Mouse (Mus musculus) hindbrain, embryonic 14.5 days (tissue): Measurements from ENCODE around the gene Add3. TPM values are rescaled to one million over a fixed set of nuclear protein-coding genes. Genes with fewer than 3 reads are reported as not detected.

Experiments
- ATAC-seq: fragments of 200-750 bp; cut with Nextera tagmentation; 2 replicates; pipeline ENCODE4 v1.8.0; 2017; ENCODE audit warnings: moderate number of reproducible peaks, mild to moderate bottlenecking, moderate TSS enrichment, moderate library complexity; ENCODE audit not compliant: low FRiP score
- DNase-seq: peaks from one replicate; pipeline ENCODE4 v3.0.0-alpha.2; 2015; ENCODE audit warnings: low spot score
- H3K27ac ChIP-seq: fragments of 300-500 bp; sonication (generic); 2 replicates; pipeline ENCODE4 v1.5.1; 2014; ENCODE audit warnings: mild to moderate bottlenecking, moderate library complexity
- H3K27me3 ChIP-seq: fragments of 300-500 bp; sonication (generic); 2 replicates; pipeline ENCODE4 v1.6.1; 2014; ENCODE audit warnings: mild to moderate bottlenecking, low read length, mixed read lengths; ENCODE audit not compliant: control insufficient read depth, insufficient read depth
- H3K36me3 ChIP-seq: fragments of 300-500 bp; sonication (generic); replicated peaks from 2 replicates; pipeline ENCODE4 v1.6.1; 2014; ENCODE audit not compliant: control insufficient read depth, insufficient read depth
- H3K4me1 ChIP-seq: fragments of 300-500 bp; sonication (generic); replicated peaks from 2 replicates; pipeline ENCODE4 v1.6.1; 2014; ENCODE audit warnings: antibody characterized with exemption, low read length, mixed read lengths; ENCODE audit not compliant: control insufficient read depth, insufficient read depth
- H3K4me2 ChIP-seq: fragments of 300-500 bp; sonication (generic); replicated peaks from 2 replicates; pipeline ENCODE4 v1.6.1; 2014; ENCODE audit warnings: mild to moderate bottlenecking, moderate library complexity
- H3K4me3 ChIP-seq: fragments of 300-500 bp; sonication (generic); replicated peaks from 2 replicates; pipeline ENCODE4 v1.5.1; 2014; ENCODE audit warnings: mild to moderate bottlenecking, low read length
- H3K9ac ChIP-seq: fragments of 300-500 bp; sonication (generic); 2 replicates; pipeline ENCODE4 v1.6.1; 2014
- H3K9me3 ChIP-seq: fragments of 300-500 bp; sonication (generic); 2 replicates; pipeline ENCODE4 v1.6.1; 2016; ENCODE audit warnings: low read length; ENCODE audit not compliant: control insufficient read depth
- WGBS: fragments of 180-500 bp; shearing (Covaris S2); extraction: QIAGEN DNeasy Blood & Tissue Kit; methylation state at CpG from one replicate; pipeline ENCODE4 v1.1.7; 2014; 5-methylcytosine and 5-hydroxymethylcytosine counted together
- polyA plus RNA-seq: library from polyadenylated mRNA; unstranded; fragments of >200 nt; fragmentation: Nextera tagmentation; extraction: Ambion mirVana; gene quantifications from 2 replicates; pipeline ENCODE4 v1.2.1, GENCODE M21; 2014

The Add3 gene
- polyA plus RNA-seq, 1 experiment from 2014 or later: 43.4 TPM

DNA sequence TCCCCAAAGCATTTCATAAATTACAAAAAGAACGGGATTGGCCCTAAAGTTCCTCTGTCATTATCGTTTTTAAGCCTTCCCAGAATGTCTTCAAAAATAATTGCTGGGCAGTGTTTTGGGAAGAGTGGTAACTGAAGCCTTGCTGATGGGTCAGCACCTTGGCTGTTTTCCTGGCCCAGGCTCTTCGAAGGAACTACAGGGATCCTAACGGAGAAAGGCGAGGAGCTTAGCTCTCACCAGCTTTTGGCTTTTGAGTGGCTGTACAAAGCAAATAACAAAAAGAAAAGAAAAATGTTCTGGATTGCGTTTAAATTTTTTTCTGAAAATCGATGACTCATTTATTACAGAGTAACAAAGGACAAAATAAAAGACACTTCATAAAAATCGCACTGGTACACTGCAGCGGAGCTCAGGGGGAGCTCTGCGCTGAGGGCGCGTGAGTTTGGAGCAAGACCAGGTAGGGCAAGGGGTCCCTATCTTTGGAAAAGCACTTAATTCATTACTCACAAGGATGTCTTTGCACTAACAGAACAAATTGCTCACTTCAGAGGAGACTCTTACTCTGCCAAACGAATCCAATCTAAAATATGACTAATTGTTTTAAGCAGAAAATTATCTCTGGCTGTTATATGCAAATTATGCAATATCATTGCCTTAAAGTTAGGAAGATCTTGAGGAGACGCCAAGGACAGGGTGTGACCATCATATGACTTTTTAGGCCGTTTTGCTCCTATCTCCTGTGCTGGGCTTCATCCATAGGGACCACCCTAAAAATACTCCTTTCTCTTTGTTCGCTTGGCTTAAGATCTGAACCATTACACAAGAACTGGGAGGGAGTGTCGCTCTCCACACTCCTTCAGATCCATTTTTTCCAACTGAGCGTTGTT, 32.6 kb upstream of the Add3 start:
- no peak overlapping the region for H3K4me2 ChIP-seq
- no peak overlapping the region for H3K27ac ChIP-seq
- ATAC-seq (no peak), DNase-seq (no peak)
- H3K9ac ChIP-seq: no peak overlapping the region
- H3K27me3 ChIP-seq: no peaks in the 10 kb centered on the region
- no peaks in the 10 kb centered on the region for H3K36me3 ChIP-seq
- 86% methylated on average over 18 of the region's 18 CpGs for WGBS
- no peak overlapping the region for H3K4me3 ChIP-seq
- no peaks in the 10 kb centered on the region for H3K9me3 ChIP-seq
- H3K4me1 ChIP-seq: no peaks in the 10 kb centered on the region

DNA sequence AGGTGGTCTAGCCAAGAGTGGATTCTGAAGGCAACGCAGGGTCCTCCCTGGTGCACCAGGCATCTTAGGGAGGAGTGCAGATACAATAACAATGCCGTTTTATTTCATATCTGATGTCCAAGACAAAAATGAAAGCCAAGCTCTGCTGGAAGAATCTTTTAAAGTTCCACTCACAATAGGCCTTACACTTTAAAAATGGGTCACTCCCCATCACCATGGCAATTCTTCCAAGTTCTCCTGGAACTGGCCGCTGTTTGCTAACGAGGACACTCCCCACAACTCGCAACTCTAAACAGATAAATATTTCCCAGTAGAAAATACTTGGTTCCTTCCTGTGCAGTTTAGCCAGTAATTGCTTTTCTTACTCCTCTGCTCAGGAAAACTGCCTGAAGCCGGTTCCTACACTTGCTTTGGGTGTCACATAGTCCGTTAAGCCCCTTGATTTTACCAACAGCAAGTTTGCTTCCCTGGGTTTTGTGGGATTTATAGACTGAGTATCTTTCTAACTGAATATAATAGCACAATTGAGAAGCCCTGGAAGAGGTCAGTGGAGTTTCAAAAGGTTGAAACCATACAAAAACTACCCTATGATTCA, 28.1 kb upstream of the Add3 start:
- no peaks in the 10 kb centered on the region for H3K9me3 ChIP-seq
- no peak overlapping the region for H3K4me3 ChIP-seq
- no peak overlapping the region for H3K9ac ChIP-seq
- H3K27ac ChIP-seq: no peak overlapping the region
- ATAC-seq: no peak
- WGBS: 66% methylated on average over 7 of the region's 7 CpGs
- no peaks in the 10 kb centered on the region for H3K4me1 ChIP-seq
- no peaks in the 10 kb centered on the region for H3K36me3 ChIP-seq
- H3K4me2 ChIP-seq: no peak overlapping the region
- no peak for DNase-seq
- H3K27me3 ChIP-seq: no peaks in the 10 kb centered on the region

DNA sequence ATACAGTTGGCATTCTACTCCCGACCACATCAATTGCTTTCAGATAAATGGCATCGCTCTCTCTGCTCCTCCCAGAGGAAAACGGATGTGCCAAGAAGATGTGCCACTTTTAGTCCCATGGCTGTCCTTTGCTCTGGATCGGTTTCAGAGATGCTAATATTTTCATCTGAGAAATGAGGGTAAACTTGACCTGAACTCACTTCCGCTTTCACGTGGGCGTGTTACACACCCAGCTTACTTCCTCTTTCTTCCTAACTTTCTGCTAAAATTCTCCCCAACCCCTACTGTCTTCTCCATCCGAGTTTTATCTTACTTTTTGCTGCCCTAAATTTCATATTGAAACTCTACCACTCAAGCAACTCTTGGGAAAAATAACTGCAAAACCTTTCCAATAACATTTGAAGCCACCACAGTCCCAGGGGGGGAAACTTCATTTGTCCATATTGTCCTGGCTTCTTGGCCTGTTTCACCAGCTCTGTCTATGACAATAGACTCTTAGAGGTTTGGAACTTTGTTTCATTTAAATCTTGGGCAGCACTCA, 20.9 kb upstream of the Add3 start:
- Histone ChIP-seq H3K4me1 (no peaks in the 10 kb centered on the region), H3K36me3 (no peaks in the 10 kb centered on the region), H3K4me2 (no peak overlapping the region), H3K9ac (no peak overlapping the region), H3K9me3 (no peaks in the 10 kb centered on the region), H3K27me3 (no peaks in the 10 kb centered on the region), H3K4me3 (no peak overlapping the region), H3K27ac (no peak overlapping the region)
- DNase-seq (no peak), ATAC-seq (no peak)
- 93% methylated on average over 8 of the region's 8 CpGs for WGBS

DNA sequence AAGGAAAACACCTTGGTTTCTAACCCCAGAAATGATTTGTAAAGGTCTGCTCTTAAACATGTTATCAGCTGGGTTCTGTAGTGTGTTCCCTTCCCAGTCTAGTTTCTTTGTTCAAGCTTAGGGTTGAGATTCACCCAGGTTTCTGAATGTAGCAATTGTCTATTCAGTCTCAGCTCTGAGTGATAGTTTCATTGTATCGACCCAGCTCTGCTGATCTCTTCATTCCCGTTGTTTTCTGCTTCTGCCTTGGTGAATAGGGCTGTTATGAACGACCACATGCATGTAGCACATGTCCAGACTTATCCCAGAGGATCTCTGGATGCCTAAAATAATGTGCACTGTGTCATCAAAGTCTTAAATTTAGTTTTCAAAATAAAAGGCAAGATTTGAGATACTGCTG, 19.8 kb upstream of the Add3 start:
- DNase-seq (no peak), ATAC-seq (no peak)
- H3K9ac ChIP-seq: no peak overlapping the region
- no peak overlapping the region for H3K27ac ChIP-seq
- no peak overlapping the region for H3K4me2 ChIP-seq
- no peaks in the 10 kb centered on the region for H3K9me3 ChIP-seq
- no peaks in the 10 kb centered on the region for H3K27me3 ChIP-seq
- H3K4me1 ChIP-seq: no peaks in the 10 kb centered on the region
- WGBS: 70% methylated on average over 3 of the region's 3 CpGs
- H3K36me3 ChIP-seq: no peaks in the 10 kb centered on the region
- no peak overlapping the region for H3K4me3 ChIP-seq

DNA sequence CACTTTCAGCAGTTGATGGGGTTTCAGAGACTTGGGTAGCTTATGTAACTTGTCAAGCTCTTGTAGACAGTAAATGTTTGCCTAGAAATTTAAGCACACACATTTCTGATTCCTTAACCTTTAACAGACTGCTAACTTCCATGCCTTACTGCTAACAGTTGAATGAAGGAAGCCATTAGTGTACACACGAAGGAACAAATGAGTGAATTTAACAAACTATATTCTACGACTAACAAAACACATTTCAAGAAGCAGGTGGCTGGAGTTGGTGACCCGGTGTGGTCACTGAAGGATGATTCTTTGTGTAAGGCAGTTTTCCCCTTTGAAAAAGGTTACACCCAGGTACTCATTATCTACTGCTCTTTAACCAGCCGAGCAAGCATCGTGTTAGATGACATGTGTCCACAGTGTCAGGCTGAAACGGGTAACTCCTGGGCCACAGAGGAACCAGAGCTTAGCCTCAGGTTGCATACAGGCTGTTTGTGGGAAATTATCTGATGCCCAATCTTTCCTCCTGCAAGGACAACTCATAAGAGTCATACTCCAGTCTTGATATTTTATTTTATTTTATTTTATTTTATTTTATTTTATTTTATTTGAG, 17.5 kb upstream of the Add3 start:
- no peaks in the 10 kb centered on the region for H3K4me1 ChIP-seq
- H3K27me3 ChIP-seq: no peaks in the 10 kb centered on the region
- ATAC-seq (no peak), DNase-seq (no peak)
- 88% methylated on average over 6 of the region's 6 CpGs for WGBS
- H3K36me3 ChIP-seq: no peaks in the 10 kb centered on the region
- H3K4me3 ChIP-seq: no peak overlapping the region
- H3K9ac ChIP-seq: no peak overlapping the region
- no peaks in the 10 kb centered on the region for H3K9me3 ChIP-seq
- no peak overlapping the region for H3K27ac ChIP-seq
- no peak overlapping the region for H3K4me2 ChIP-seq

DNA sequence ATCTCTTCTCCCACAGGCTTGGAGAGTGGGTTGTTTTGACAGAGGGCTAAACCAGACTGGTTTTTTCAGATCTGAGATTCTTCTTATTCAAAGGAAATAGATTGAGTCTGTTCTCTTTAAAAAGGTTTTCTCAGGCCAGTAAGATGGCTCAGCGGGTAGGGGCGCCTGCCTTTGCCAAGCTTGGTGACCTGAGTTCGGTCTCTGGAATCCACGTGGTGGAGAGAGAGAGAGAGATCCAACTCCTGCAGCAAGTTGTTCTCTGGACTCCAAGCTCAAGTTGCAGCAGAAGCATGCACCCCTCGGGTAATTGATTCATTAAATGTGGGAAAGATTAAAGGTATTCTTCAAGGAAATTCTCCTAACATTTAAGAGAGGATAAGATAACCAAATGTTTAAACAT, 16.9 kb upstream of the Add3 start:
- no peak for ATAC-seq
- Histone ChIP-seq H3K9ac (no peak overlapping the region), H3K36me3 (no peaks in the 10 kb centered on the region), H3K4me2 (no peak overlapping the region), H3K9me3 (no peaks in the 10 kb centered on the region), H3K4me1 (no peaks in the 10 kb centered on the region), H3K4me3 (no peak overlapping the region), H3K27me3 (no peaks in the 10 kb centered on the region), H3K27ac (no peak overlapping the region)
- WGBS: 81% methylated on average over 5 of the region's 5 CpGs
- no peak for DNase-seq

DNA sequence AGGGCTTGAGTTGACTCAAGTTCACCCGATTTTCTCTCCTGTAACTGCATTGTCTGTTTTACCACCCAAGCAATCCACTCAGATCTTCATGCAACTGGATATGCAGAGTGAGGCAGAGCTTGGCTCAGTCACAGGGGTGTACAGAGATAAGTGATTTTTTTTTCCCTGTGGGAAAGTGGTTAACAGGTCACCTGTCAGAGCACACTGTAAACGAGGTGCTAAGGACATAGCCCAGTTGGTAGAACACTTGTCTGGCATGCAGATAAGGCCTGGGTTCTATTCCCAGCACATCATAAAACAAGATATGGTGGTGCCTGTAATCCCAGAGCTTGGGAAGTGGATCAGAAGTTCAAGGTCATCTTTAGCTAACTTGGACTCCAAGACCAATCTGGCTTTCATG, 14.6 kb upstream of the Add3 start:
- H3K36me3 ChIP-seq: no peaks in the 10 kb centered on the region
- H3K4me1 ChIP-seq: no peaks in the 10 kb centered on the region
- H3K9me3 ChIP-seq: no peaks in the 10 kb centered on the region
- ATAC-seq (no peak), DNase-seq (no peak)
- H3K27me3 ChIP-seq: no peaks in the 10 kb centered on the region
- H3K4me3 ChIP-seq: no peak overlapping the region
- H3K27ac ChIP-seq: no peak overlapping the region
- no peak overlapping the region for H3K4me2 ChIP-seq
- H3K9ac ChIP-seq: no peak overlapping the region
- WGBS: 88% methylated on average over 2 of the region's 2 CpGs

DNA sequence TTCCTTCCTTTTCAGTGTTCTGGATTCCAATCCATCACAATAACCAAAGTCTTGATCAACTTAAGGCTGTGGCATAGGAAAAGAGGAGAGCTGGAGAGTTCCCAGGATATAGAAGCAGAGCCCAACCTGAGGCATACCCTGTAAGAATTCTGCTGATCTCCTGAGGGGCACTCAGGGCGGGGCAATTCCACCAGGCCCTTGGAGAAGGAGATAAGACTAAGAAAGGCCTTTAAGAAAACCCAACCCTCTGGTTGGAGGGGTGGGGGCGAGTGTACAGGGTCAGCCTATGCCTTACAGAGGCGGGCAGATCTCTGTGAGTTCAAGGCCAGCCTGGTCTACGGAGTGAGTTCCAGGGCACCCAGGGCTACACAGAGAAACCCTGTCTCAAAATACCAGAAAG, 13.7 kb upstream of the Add3 start:
- H3K9me3 ChIP-seq: no peaks in the 10 kb centered on the region
- no peaks in the 10 kb centered on the region for H3K27me3 ChIP-seq
- ATAC-seq (no peak), DNase-seq (no peak)
- H3K36me3 ChIP-seq: no peaks in the 10 kb centered on the region
- H3K4me3 ChIP-seq: no peak overlapping the region
- no peak overlapping the region for H3K9ac ChIP-seq
- H3K4me1 ChIP-seq: no peaks in the 10 kb centered on the region
- H3K27ac ChIP-seq: no peak overlapping the region
- H3K4me2 ChIP-seq: no peak overlapping the region
- WGBS: 82% methylated on average over 4 of the region's 4 CpGs
